Mouse (Mus musculus) heart, adult 2 months (tissue): ENCODE results near the gene Hnrnpul2.

Source experiments
- CTCF ChIP-seq: fragments of 200-600 bp; IDR thresholded peaks from 2 replicates; pipeline ENCODE4 v1.8.1; 2022; ENCODE audit warnings: antibody characterized with exemption, mild to moderate bottlenecking, moderate library complexity
- POLR2A ChIP-seq: fragments of 200-500 bp; IDR thresholded peaks from 2 replicates; pipeline ENCODE4 v1.6.1; 2011; ENCODE audit warnings: mild to moderate bottlenecking, low read depth, low read length, control low read depth; ENCODE audit not compliant: insufficient read depth

DNA sequence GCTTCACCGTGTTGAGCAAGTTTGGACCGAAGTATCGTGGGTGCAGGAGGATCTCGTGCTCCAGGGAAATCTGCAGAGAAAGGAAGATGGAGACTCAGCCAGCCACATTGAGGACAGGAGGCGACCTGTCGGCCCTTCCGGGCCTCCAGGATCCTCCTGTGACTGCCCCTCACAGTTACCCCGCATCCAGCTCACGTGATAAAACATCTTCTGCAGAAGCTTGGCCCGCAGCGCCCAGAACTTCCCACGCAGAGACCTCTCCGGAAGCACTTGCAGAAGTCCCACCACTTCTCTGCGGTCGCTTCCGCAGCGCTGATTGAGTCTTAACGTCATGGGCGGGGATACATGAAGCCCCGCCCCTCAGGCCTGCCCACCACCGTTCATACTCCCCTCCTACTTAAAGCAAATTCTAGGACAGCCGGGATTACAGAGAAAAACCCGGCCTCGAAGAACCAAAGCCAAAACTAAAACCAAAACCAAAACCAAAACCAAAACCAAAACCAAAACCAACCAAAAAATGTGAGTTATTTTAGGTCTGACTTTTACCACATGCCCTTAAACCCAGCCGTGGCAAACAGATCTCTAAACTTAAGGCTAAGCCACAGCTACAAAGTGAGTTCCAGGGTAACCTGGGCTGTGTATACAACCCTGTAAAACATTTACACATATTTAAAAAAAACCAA, 21.4 kb upstream of the Hnrnpul2 start, which contains the start of gene Polr2g:
- TF ChIP-seq POLR2A (peak; percentile 92), CTCF (no peak)
